31 mouse cellular contexts compared by ENCODE assay signal in the genomic region with DNA sequence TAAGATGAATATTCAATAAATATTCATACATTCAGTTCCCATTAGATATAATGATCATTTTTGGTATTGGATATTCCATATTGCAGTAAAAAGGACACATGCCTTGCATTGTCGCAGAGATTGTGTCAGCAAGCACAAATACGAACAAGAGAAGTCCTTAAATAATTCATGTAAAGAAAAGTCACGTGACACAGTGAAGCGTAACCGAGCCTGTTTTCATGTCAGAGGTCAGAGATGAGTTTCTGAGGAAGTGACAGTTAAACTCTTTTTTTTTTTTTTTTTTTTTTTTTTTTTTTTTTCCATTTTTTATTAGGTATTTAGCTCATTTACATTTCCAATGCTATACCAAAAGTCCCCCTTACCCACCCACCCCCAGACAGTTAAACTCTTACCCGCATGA. TPM values are rescaled to one million over a fixed set of nuclear protein-coding genes. Genes with fewer than 3 reads are reported as not detected.
"Had no signal": no experiment of that assay in that cellular context is flagged by ENCODE, and none has a peak within 500 bp of the region (broad histone marks: within the 10 kb centered on the region; RNA-seq: fewer than 3 reads in every experiment).

No protein-coding gene starts in this region.

- H3K4me3 ChIP-seq: heart, adult 2 months; heart, embryonic 13.5 days; heart, embryonic 15.5 days; hindbrain, embryonic 13.5 days; hindbrain, embryonic 15.5 days; kidney, embryonic 15.5 days; left cerebral cortex, adult 2 months; limb, embryonic 10.5 days; limb, embryonic 12.5 days had no signal

- DNase-seq: gastrocnemius, postnatal 14 days; gastrocnemius, postnatal 36 days; heart, adult 11 months; heart, adult 2 months; heart, postnatal 14 days; heart, postnatal 36 days; kidney, adult 11 months; kidney, adult 2 months; kidney, adult 9 months; kidney, postnatal 14 days; kidney, postnatal 36 days; layer of hippocampus, adult 9-11 months; layer of hippocampus, postnatal 36 days; liver had no signal

- H3K9me3 ChIP-seq: heart, embryonic 13.5 days; heart, embryonic 15.5 days; hindbrain, embryonic 13.5 days; hindbrain, embryonic 15.5 days; kidney, embryonic 15.5 days; limb, embryonic 10.5 days; limb, embryonic 12.5 days had no signal

- H3K4me2 ChIP-seq: heart, embryonic 11.5 days; heart, embryonic 13.5 days; heart, embryonic 15.5 days; hindbrain, embryonic 13.5 days; hindbrain, embryonic 15.5 days; kidney, embryonic 15.5 days; limb, embryonic 12.5 days; liver, embryonic 11.5 days had no signal

- H3K27ac ChIP-seq: heart, adult 2 months; heart, embryonic 13.5 days; heart, embryonic 15.5 days; hindbrain, embryonic 13.5 days; hindbrain, embryonic 15.5 days; hindbrain, postnatal 0 days; kidney, embryonic 15.5 days; kidney, postnatal 0 days; left cerebral cortex, adult 2 months; limb, embryonic 10.5 days; limb, embryonic 12.5 days had no signal

- H3K27me3 ChIP-seq: heart, embryonic 13.5 days; heart, embryonic 15.5 days; hindbrain, embryonic 13.5 days; hindbrain, embryonic 15.5 days; kidney, embryonic 15.5 days; limb, embryonic 12.5 days had no signal

- ATAC-seq: hindbrain, postnatal 0 days; intestine, embryonic 16.5 days had no signal

- H3K9ac ChIP-seq: heart, embryonic 13.5 days; heart, embryonic 15.5 days; hindbrain, embryonic 13.5 days; hindbrain, embryonic 15.5 days; kidney, embryonic 15.5 days; limb, embryonic 12.5 days had no signal

RNA-seq across cellular contexts. Expression of gene Apoc3, which starts 42.8 kb away (rescaled TPM):
- polyA plus RNA-seq: heart, embryonic 11.5 days; heart, embryonic 13.5 days; heart, embryonic 15.5 days; heart, postnatal 0 days; hindbrain, embryonic 11.5 days; hindbrain, embryonic 13.5 days; hindbrain, embryonic 15.5 days; hindbrain, postnatal 0 days; limb, embryonic 10.5 days; limb, embryonic 12.5 days; limb, embryonic 14.5 days had no signal

RNA-seq across cellular contexts. Expression of gene Apoa4, which starts 47.9 kb away (rescaled TPM):
- polyA plus RNA-seq: gonadal fat pad, adult 2 months; heart, embryonic 11.5 days; heart, embryonic 13.5 days; heart, postnatal 0 days; hindbrain, embryonic 11.5 days; hindbrain, embryonic 13.5 days; hindbrain, embryonic 15.5 days; hindbrain, postnatal 0 days; kidney, embryonic 15.5 days; limb, embryonic 10.5 days; limb, embryonic 12.5 days; liver, embryonic 11.5 days had no signal
